ENCODE assay signal across 16 mouse cellular contexts in genomic region chr7:109620967-109621366, GRCm38 (mm10).
DNase-seq lines count a peak whose midpoint lies in the region; ATAC-seq and TF ChIP-seq lines count a peak whose summit lies in the region.
"Had no signal": no experiment of that assay in that cellular context is flagged by ENCODE, and none has a peak within 500 bp of the region (broad histone marks: within the 10 kb centered on the region; RNA-seq: fewer than 3 reads in every experiment).

No protein-coding gene starts in this region.

- no peak for ATAC-seq in kidney, embryonic 15.5 days (replicated peaks; ENCODE audit: low FRiP score)
- no peak for ATAC-seq in lung, postnatal 0 days
- ATAC-seq: forebrain, embryonic 13.5 days; midbrain, embryonic 15.5 days had no signal

- TF ChIP-seq CTCF in lung, postnatal 0 days (IDR thresholded peaks at IDR 0.05) = no peak

- H3K4me2 ChIP-seq in kidney, embryonic 15.5 days = no peak overlapping the region
- no peak overlapping the region for H3K4me2 ChIP-seq in lung, postnatal 0 days (replicated peaks; ENCODE audit: low read depth, low read length)
- H3K4me2 ChIP-seq: forebrain, embryonic 13.5 days; hindbrain, embryonic 14.5 days; midbrain, embryonic 15.5 days; neural tube, embryonic 12.5 days had no signal

- H3K9ac ChIP-seq in kidney, embryonic 15.5 days = no peak overlapping the region
- H3K9ac ChIP-seq in lung, postnatal 0 days (replicated peaks; ENCODE audit: low read depth) = no peak overlapping the region
- H3K9ac ChIP-seq: forebrain, embryonic 13.5 days; hindbrain, embryonic 14.5 days; midbrain, embryonic 15.5 days; neural tube, embryonic 12.5 days had no signal

- no peaks in the 10 kb centered on the region for H3K36me3 ChIP-seq in kidney, embryonic 15.5 days
- no peaks in the 10 kb centered on the region for H3K36me3 ChIP-seq in lung, postnatal 0 days (ENCODE audit: insufficient read depth, low read length)
- H3K36me3 ChIP-seq: midbrain, embryonic 15.5 days; neural tube, embryonic 12.5 days had no signal

- H3K4me1 ChIP-seq in kidney, embryonic 15.5 days = peaks cover 27% of the 10 kb centered on the region
- peaks cover 36% of the 10 kb centered on the region for H3K4me1 ChIP-seq in lung, postnatal 0 days (ENCODE audit: insufficient read depth, low read depth, low read length)

- no peak overlapping the region for H3K4me3 ChIP-seq in kidney, embryonic 15.5 days (replicated peaks)
- H3K4me3 ChIP-seq in lung, postnatal 0 days (ENCODE audit: low read depth, low read length) = no peak overlapping the region
- H3K4me3 ChIP-seq: forebrain, embryonic 13.5 days; layer of hippocampus, adult 2 months; midbrain, embryonic 15.5 days; neural tube, embryonic 12.5 days had no signal

- DNase-seq in heart, adult 11 months = peak; percentile 79
- DNase-seq in heart, adult 18-20 months = no peak
- DNase-seq in kidney, adult 8-10 months = no peak
- peak; percentile 53 for DNase-seq in lung, postnatal 0 days (ENCODE audit: low spot score)
- no peak for DNase-seq in lung, postnatal 14 days
- no peak for DNase-seq in gastrocnemius, postnatal 10 days
- DNase-seq in right cerebral cortex, postnatal 36 days (ENCODE audit: low spot score in 2 of 2) = no peak
- DNase-seq: cerebellum, adult 18-20 months; liver had no signal

- WGBS in kidney, embryonic 15.5 days = 21% methylated on average over 2 of the region's 2 CpGs
- WGBS in lung, postnatal 0 days = 14% methylated on average over 2 of the region's 2 CpGs

- H3K27me3 ChIP-seq in kidney, embryonic 15.5 days = no peaks in the 10 kb centered on the region
- no peaks in the 10 kb centered on the region for H3K27me3 ChIP-seq in lung, postnatal 0 days (replicated peaks; ENCODE audit: insufficient read depth, low read length)
- H3K27me3 ChIP-seq: CH12.LX; forebrain, embryonic 13.5 days; midbrain, embryonic 15.5 days; neural tube, embryonic 12.5 days had no signal

- peak overlapping the region; percentile 45 for H3K27ac ChIP-seq in kidney, embryonic 15.5 days
- peak overlapping the region; percentile 57 for H3K27ac ChIP-seq in lung, postnatal 0 days (ENCODE audit: low read length)
- H3K27ac ChIP-seq: forebrain, embryonic 13.5 days; hindbrain, embryonic 14.5 days; layer of hippocampus, adult 2 months; midbrain, embryonic 15.5 days; neural tube, embryonic 12.5 days had no signal

- H3K9me3 ChIP-seq in kidney, embryonic 15.5 days (replicated peaks) = no peaks in the 10 kb centered on the region
- H3K9me3 ChIP-seq in lung, postnatal 0 days (ENCODE audit: low read length) = no peaks in the 10 kb centered on the region
- H3K9me3 ChIP-seq: forebrain, embryonic 13.5 days; midbrain, embryonic 15.5 days; neural tube, embryonic 12.5 days had no signal

- no peak for TF ChIP-seq EP300 in lung, postnatal 0 days (IDR thresholded peaks at IDR 0.05)

Comparison
In these comparisons a context has a peak if more than half of its experiments do, and no peak if none do; other contexts are left out.
1. DNase-seq: peak in heart, adult 11 months (single experiment) and lung, postnatal 0 days (single experiment); none in heart, adult 18-20 months (0 of 2), kidney, adult 8-10 months (0 of 2), lung, postnatal 14 days (single experiment), gastrocnemius, postnatal 10 days (single experiment) and right cerebral cortex, postnatal 36 days (0 of 2).